Mouse (Mus musculus): ENCODE measurements around the gene AU021092. TPM values are rescaled to one million over a fixed set of nuclear protein-coding genes. Genes with fewer than 3 reads are reported as not detected.
"Not testable (repeated sequence)": the region's sequence is repeated elsewhere in the genome, so short reads cannot be mapped to it uniquely, and the experiment has no call there.

AU021092 gene
- polyA plus RNA-seq, 1 experiment from 2014 or later, result 3.2 TPM

DNA sequence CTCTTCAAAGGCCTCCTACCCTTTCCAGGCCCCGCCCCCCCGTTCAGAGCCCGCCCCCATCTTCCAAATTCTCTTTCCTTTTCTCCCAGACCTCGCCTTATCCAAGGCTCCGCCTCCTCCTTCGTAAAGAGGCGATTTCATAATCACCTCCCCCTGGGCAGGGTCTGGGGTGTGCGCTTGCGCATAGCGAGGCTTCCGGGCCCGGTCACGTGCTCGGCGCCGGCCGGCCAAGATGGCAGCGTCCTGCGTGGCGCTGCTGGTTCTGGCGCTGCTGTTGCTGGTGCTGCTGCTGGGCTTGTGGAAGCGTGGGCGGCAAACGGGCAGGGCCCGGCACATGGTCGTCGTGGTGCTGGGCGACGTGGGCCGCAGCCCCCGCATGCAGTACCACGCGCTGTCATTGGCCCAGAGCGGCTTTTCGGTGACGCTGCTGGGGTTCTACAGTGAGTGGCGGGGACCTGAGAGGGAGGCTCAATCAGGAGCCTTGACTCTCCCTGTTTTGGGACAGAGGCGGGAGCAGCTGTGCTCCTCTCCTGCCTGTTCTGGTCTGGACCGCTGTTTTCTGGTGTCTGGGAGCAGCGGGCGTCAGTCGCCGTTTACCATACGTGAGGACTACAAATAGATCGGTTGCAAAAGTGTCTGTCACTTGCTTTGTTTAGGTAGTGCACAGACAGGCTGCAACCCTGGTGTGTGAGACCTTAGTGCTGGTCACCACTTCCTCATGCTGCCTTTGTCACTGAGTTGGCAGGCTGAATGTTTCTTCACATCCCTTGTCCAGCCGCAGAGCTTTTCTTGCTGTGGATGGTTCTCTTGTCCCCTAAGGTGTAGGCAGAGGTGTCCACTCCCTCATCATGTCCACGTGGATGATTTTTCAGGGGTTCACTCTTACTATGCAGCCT is 11.6 kb upstream of the AU021092 start, which contains the start of gene Alg1:
Gene Alg1, plus strand, starts transcription at position 204 of the 896 bp plus-strand sequence.
- peak; percentile 93 for DNase-seq (ENCODE audit: low spot score)
- 2% methylated on average over 47 of the region's 47 CpGs for WGBS
- H3K9me3 ChIP-seq, result no peaks in the 10 kb centered on the region
- H3K27me3 ChIP-seq (ENCODE audit: insufficient read depth, poor library complexity, severe bottlenecking), result no peaks in the 10 kb centered on the region
- peaks cover 11% of the 10 kb centered on the region; the same call in 1 of the 2 replicates for H3K36me3 ChIP-seq
- H3K4me3 ChIP-seq, result peak within 1 kb of the TSS; percentile 92
- peaks cover 16% of the 10 kb centered on the region for H3K4me1 ChIP-seq (replicated peaks)
- H3K27ac ChIP-seq, result peak within 1 kb of the TSS; percentile 86

DNA sequence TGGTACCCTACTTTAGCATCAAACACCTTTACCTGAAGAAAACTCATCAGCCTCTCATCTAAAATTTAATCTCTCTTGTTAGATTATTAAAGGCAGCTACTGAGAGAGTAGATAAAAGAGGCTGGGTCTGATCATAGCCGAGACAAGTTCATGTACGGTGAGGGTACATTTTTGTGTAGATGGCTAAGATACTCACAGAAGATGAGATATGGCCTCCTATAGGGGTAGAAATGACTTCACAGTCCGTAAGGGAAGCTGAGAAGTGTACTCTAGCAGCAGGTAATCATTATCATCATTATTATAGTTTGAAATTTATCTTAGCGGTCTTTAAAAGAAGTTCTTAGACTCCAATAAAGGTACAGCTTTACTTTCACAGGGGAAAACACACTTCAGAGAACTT is 10.9 kb upstream of the AU021092 start:
- Histone ChIP-seq H3K4me1 (replicated peaks) (peaks cover 16% of the 10 kb centered on the region), H3K36me3 (peaks cover 7% of the 10 kb centered on the region; the same call in 1 of the 2 replicates), H3K27me3 (ENCODE audit: insufficient read depth, poor library complexity, severe bottlenecking) (no peaks in the 10 kb centered on the region), H3K4me3 (peak overlapping the region; percentile 92), H3K27ac (peak overlapping the region; percentile 86; the same call in 1 of the 2 replicates), H3K9me3 (no peaks in the 10 kb centered on the region)
- DNase-seq (ENCODE audit: low spot score), result no peak
- 72% methylated on average over 4 of the region's 4 CpGs for WGBS

GRCm38 (mm10) chr16:5228103-5228502 is 6.0 kb upstream of the AU021092 start:
- not testable (repeated sequence) for H3K9me3 ChIP-seq; H3K27me3 ChIP-seq (ENCODE audit: insufficient read depth, poor library complexity, severe bottlenecking); H3K4me1 ChIP-seq (replicated peaks); H3K4me3 ChIP-seq; H3K36me3 ChIP-seq; DNase-seq (ENCODE audit: low spot score); H3K27ac ChIP-seq
- 83% methylated on average over 3 of the region's 3 CpGs for WGBS

DNA sequence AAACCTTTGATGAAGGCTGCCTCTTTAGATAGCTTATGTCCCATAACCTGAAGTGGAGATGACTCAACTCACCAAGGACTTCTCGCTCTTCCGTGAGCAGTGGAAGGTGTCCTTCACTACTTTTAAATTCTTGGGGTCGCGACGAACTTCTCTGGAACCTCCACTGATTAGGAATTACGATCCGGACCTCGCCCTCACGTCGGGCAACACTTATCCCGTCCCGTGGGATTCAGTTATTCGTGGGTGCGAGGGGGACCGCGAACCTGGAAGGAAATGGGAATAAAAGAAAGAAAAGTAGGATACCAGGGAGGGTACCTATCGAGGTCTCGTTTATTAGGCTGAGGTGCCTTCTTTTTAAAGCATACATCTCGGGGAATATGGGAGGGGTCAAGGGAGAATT is 5.4 kb upstream of the AU021092 start:
- H3K4me3 ChIP-seq; H3K9me3 ChIP-seq; H3K4me1 ChIP-seq (replicated peaks); H3K27ac ChIP-seq; H3K27me3 ChIP-seq (ENCODE audit: insufficient read depth, poor library complexity, severe bottlenecking); H3K36me3 ChIP-seq; DNase-seq (ENCODE audit: low spot score): not testable (repeated sequence)
- 84% methylated on average over 19 of the region's 19 CpGs for WGBS

DNA sequence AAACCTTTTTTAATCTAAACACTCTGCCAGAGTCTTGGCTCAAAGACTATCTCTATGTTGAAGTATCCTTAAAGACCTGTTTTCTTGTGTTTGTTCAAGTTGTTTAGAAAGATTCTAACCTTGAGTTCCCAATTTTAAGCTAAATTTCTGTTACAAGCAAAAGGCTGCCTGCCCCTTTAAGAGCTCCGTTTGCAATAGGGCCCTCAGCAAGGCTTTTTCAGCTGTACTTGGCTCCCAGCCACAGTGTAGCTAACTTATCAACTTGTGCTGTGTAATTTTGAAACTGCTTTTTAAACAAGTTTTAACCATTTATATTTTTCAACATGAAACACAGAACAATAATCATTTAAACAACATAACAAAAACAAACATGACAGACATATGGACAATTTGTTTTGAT is 4.4 kb upstream of the AU021092 start:
- not testable (repeated sequence) for H3K27ac ChIP-seq; H3K9me3 ChIP-seq; H3K36me3 ChIP-seq; H3K27me3 ChIP-seq (ENCODE audit: insufficient read depth, poor library complexity, severe bottlenecking); DNase-seq (ENCODE audit: low spot score); H3K4me1 ChIP-seq (replicated peaks); H3K4me3 ChIP-seq
- 29% methylated on average over 1 of the region's 1 CpGs for WGBS

- no peaks in the 10 kb centered on the region for H3K9me3 ChIP-seq
- H3K27me3 ChIP-seq (ENCODE audit: insufficient read depth, poor library complexity, severe bottlenecking), result 0 out of 2 replicates have a peak, but pooled peaks cover 2% of the 10 kb centered on the region
- H3K36me3 ChIP-seq, result no peaks in the 10 kb centered on the region
- no peak overlapping the region for H3K4me3 ChIP-seq
- 74% methylated on average over 4 of the region's 4 CpGs for WGBS
- DNase-seq (ENCODE audit: low spot score), result no peak
- no peaks in the 10 kb centered on the region for H3K4me1 ChIP-seq (replicated peaks)
- no peak overlapping the region for H3K27ac ChIP-seq
Measured at GRCm38 (mm10) chr16:5221403-5221802, 696 bp downstream of the AU021092 start.

GRCm38 (mm10) chr16:5217341-5218133 is 4.6 kb downstream of the AU021092 start:
- H3K4me3 ChIP-seq, result no peak overlapping the region
- H3K27ac ChIP-seq, result no peak overlapping the region
- no peaks in the 10 kb centered on the region for H3K36me3 ChIP-seq
- no peaks in the 10 kb centered on the region for H3K4me1 ChIP-seq (replicated peaks)
- 0 out of 2 replicates have a peak, but pooled peaks cover 2% of the 10 kb centered on the region for H3K27me3 ChIP-seq (ENCODE audit: insufficient read depth, poor library complexity, severe bottlenecking)
- WGBS, result 69% methylated on average over 5 of the region's 5 CpGs
- no peak for DNase-seq (ENCODE audit: low spot score)
- H3K9me3 ChIP-seq, result no peaks in the 10 kb centered on the region

- no peaks in the 10 kb centered on the region for H3K9me3 ChIP-seq
- H3K4me3 ChIP-seq, result no peak overlapping the region
- no peaks in the 10 kb centered on the region for H3K36me3 ChIP-seq
- no peaks in the 10 kb centered on the region for H3K4me1 ChIP-seq (replicated peaks)
- 71% methylated on average over 6 of the region's 6 CpGs for WGBS
- H3K27me3 ChIP-seq (ENCODE audit: insufficient read depth, poor library complexity, severe bottlenecking), result 0 out of 2 replicates have a peak, but pooled peaks cover 2% of the 10 kb centered on the region
- DNase-seq (ENCODE audit: low spot score), result no peak
- no peak overlapping the region for H3K27ac ChIP-seq
Measured at GRCm38 (mm10) chr16:5216686-5217085, 5.4 kb downstream of the AU021092 start.

DNA sequence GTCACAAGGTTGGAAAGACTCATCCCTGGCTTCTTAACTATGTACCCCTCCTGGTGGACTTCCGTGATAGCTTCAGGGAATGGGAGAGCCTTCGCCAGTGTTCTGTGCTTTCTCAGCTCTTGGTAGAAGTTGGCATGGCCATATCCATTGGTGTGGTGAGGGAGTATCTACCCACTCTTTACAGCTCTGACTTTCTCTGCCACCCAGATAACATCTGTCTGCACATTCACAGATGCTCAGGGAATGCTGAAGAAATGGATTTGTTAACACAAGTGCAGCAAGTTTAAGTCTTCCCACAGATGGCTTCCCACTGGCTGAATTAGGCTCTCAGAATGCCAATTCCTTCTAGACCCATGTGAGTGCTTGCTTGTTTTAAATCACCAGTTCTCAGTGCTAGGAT is 8.0 kb downstream of the AU021092 start:
- H3K36me3 ChIP-seq, result no peaks in the 10 kb centered on the region
- 89% methylated on average over 2 of the region's 2 CpGs for WGBS
- H3K4me1 ChIP-seq (replicated peaks), result no peaks in the 10 kb centered on the region
- no peak for DNase-seq (ENCODE audit: low spot score)
- no peaks in the 10 kb centered on the region for H3K9me3 ChIP-seq
- no peak overlapping the region for H3K27ac ChIP-seq
- no peak overlapping the region for H3K4me3 ChIP-seq
- H3K27me3 ChIP-seq (ENCODE audit: insufficient read depth, poor library complexity, severe bottlenecking), result 0 out of 2 replicates have a peak, but pooled peaks cover 2% of the 10 kb centered on the region

- no peak overlapping the region for H3K4me3 ChIP-seq
- DNase-seq (ENCODE audit: low spot score), result no peak
- no peaks in the 10 kb centered on the region for H3K9me3 ChIP-seq
- WGBS, result 85% methylated on average over 3 of the region's 3 CpGs
- H3K27me3 ChIP-seq (ENCODE audit: insufficient read depth, poor library complexity, severe bottlenecking), result peaks cover 6% of the 10 kb centered on the region; the same call in 1 of the 2 replicates
- no peaks in the 10 kb centered on the region for H3K36me3 ChIP-seq
- no peak overlapping the region for H3K27ac ChIP-seq
- H3K4me1 ChIP-seq (replicated peaks), result no peaks in the 10 kb centered on the region
Measured at GRCm38 (mm10) chr16:5212150-5212549, 9.9 kb downstream of the AU021092 start.

GRCm38 (mm10) chr16:5210365-5210764 is 11.7 kb downstream of the AU021092 start:
- Histone ChIP-seq H3K4me1 (replicated peaks) (no peaks in the 10 kb centered on the region), H3K4me3 (no peak overlapping the region), H3K9me3 (no peaks in the 10 kb centered on the region), H3K36me3 (no peaks in the 10 kb centered on the region), H3K27me3 (ENCODE audit: insufficient read depth, poor library complexity, severe bottlenecking) (peaks cover 4% of the 10 kb centered on the region; the same call in 1 of the 2 replicates), H3K27ac (no peak overlapping the region)
- DNase-seq (ENCODE audit: low spot score), result no peak
- WGBS, result 66% methylated on average over 2 of the region's 2 CpGs

DNA sequence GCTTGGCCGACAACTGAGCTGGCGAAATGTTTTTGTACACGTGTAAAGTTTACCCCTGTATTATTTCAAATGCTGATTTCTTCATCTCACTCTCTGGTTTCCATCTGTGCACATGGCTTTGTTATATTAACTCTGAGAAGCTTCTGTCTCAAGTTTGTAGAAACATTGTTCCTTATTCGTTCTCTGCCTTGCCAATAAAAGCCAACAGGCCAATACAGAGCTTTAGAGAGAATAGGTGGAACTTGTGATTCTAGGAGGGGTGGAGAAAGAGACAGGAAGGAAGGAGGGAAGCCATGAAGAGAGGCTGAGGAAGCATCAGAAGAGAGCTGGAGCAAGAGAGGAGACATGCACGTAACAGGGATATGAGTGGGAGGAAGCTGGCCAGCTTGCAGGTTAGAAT is 16.0 kb downstream of the AU021092 start:
- no peak overlapping the region for H3K4me3 ChIP-seq
- DNase-seq (ENCODE audit: low spot score), result no peak
- no peaks in the 10 kb centered on the region for H3K36me3 ChIP-seq
- no peaks in the 10 kb centered on the region for H3K9me3 ChIP-seq
- peaks cover 10% of the 10 kb centered on the region for H3K4me1 ChIP-seq (replicated peaks)
- peaks cover 4% of the 10 kb centered on the region for H3K27me3 ChIP-seq (ENCODE audit: insufficient read depth, poor library complexity, severe bottlenecking)
- H3K27ac ChIP-seq, result no peak overlapping the region
- 81% methylated on average over 5 of the region's 5 CpGs for WGBS

Measured in hindbrain, embryonic 10.5 days (tissue).